Mouse (Mus musculus) heart, adult 11 months (tissue): Measurements from ENCODE around the gene Wdr17.

Source experiments
- DNase-seq: peaks from one replicate; pipeline ENCODE4 v3.0.0; 2022

Wdr17 gene

GRCm38 (mm10) chr8:54596940-54597339 is 290.0 kb downstream of the Wdr17 start:
- no peak for DNase-seq

- no peak for DNase-seq
These were observed 290.9 kb downstream of the Wdr17 start for GRCm38 (mm10) chr8:54596051-54596450.

- DNase-seq, result no peak
These were observed 292.4 kb downstream of the Wdr17 start for GRCm38 (mm10) chr8:54594634-54595033.

GRCm38 (mm10) chr8:54582886-54583285 is 304.1 kb downstream of the Wdr17 start:
- no peak for DNase-seq

- DNase-seq, result no peak
These were observed 305.5 kb downstream of the Wdr17 start for GRCm38 (mm10) chr8:54581436-54581835.
